Mouse (Mus musculus): ENCODE data around the gene Ipo8.

GRCm38 (mm10) chr6:148771423-148771822, 59.8 kb downstream of the Ipo8 start:
- TF ChIP-seq CTCF (IDR thresholded peaks at IDR 0.05; ENCODE audit: borderline replicate concordance, extremely low read depth, insufficient read depth, insufficient read length) (no peak), POLR2A (IDR thresholded peaks at IDR 0.05; ENCODE audit: borderline replicate concordance, extremely low read depth, insufficient read depth, insufficient read length, poor library complexity, severe bottlenecking) (no peak)

All from brain, embryonic 14.5 days (tissue).